Mouse (Mus musculus) spleen, postnatal 14 days (tissue): ENCODE measurements around the gene Adap1.

Experiments used
- DNase-seq, 2 experiments: peaks; one replicate each; pipeline ENCODE4 v3.0.0; 2021 to 2022; ENCODE audit warnings: low spot score in 2 of 2

Gene Adap1

DNA sequence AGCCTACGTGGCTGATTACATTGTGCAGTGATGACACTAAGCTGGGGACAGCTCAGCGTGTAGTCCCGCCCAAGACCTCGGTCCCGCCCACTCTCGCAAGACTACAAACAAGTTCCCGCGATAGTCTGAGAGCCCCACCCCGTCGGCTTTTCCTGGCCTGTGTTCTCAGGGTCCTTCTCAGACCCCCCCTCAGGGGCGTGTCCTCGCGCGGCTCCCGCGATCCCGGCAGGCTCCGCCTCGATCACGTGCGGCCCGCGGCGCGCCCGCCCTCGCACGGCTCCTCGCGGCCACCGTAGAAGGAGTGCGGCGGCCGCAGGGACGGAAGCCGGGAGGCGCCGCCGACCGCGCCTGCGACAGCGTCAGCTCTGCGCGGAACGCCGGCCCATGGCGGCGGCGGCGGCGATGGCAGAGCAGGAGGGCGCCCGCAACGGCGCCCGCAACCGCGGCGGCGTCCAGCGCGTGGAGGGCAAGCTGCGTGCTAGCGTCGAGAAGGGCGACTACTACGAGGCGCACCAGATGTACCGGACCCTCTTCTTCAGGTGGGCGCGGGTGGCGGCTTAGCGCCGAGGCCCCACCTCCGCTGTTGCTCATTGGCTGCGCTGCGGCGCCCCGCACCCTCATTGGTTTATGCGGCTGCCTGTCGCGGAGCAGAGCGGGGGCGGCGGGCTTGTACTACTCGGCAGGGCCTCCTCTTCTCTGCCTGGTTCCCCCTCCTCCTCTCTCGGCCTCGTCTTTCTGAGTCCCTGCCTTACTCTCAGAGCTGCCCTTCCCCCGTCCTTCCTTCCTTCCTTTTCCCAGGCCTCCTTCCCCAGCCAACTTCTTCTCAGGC, 73.1 kb downstream of the Adap1 start, which contains the start of gene Get4:
Get4 (plus strand) TSS at position 244 of the 829 bp plus-strand sequence.
- DNase-seq: peak; percentile 94 to 96

DNA sequence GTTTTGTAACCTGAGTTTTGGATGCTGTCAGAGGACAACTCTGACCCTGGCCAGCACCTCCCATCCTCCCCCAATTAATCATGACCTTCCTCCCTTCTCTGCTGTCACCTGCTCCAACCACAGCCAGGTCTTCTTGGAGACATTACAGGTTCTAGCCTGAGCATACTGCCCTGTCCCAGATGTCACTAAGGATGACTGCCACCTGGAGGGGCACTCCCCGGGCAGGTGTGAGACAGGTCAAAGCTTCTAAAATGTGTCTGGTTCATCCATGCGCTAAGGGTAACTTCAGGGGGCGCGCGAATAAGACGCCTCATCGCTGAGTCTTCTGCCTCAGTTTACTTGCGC, 73.7 kb downstream of the Adap1 start:
- no peak for DNase-seq

DNA sequence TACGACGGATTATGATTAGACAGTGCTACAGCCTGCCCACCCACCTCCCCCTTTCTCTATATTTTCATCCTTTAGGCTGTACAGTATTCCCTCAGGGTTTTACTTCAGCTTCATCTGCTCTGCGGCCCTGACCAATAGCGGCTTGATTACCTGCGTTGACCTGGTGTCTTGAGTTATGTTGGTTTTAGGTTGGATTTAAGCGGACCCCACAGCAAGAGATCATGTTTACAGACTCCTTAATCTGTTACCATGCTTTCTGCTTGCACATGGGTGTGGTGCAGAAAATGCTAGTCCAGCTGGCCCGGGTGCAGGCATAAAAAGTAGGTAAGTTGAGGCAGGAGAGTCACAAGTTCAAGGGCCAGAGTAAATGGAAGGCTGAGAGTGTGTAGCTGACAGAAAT, 74.1 kb downstream of the Adap1 start:
- DNase-seq: no peak

DNA sequence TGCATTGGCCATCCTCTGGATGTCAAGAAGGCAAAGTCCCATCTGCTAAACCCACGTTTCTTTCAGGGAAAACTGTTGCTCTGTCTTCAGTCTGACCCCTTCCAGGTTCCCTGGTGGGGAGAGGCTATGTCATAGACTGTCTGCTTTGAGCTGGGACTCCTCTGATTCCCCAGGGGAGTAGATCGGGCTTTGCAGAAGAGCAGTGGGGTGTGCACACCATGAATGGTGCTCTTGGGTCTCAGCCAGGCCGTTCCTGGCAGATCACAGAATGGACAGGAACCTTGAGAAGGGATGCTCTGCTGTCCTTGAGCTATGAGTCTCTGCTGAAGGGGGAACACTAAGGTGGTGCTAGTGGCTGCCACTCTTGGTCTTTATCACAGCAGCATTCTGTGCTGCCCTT, 76.6 kb downstream of the Adap1 start:
- no peak for DNase-seq

DNA sequence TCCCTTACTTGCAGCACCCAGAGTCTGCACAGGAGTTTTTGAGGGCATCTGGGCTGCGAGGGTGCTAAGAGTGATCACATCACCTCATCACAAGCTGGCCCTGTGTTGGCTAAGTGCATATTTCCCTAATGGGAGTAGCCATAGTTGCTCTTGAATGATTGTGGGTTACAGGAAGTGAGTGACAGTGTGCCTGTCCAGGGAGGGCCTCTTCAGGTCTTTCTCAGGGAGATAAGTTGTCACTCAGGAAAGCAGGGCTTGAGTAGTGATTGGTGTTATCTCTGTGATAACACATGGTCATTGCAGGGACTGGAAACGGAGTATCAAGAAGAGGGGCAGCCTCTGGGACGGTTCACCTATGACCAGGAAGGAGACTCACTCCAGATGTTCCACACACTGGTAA, 77.7 kb downstream of the Adap1 start:
- DNase-seq: no peak

DNA sequence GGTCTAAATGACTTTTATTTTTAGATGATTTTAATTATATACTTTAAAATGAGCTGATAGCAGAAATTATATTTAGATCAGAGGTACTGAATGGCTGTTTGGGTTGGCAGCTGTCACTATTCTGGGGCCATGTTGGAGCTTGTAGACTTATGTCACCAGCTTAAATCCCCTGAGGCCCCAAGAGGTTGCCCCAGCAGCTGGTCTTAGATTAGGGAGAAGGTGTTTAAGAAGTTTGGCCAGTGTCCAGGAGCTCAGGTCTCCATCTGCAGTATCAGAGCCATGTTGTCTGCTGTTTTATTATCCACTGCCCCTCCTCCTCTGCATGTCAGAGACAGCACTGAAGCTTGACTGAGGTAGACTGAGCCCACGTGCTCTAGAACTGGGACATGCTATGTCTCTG, 82.0 kb downstream of the Adap1 start:
- DNase-seq: no peak

DNA sequence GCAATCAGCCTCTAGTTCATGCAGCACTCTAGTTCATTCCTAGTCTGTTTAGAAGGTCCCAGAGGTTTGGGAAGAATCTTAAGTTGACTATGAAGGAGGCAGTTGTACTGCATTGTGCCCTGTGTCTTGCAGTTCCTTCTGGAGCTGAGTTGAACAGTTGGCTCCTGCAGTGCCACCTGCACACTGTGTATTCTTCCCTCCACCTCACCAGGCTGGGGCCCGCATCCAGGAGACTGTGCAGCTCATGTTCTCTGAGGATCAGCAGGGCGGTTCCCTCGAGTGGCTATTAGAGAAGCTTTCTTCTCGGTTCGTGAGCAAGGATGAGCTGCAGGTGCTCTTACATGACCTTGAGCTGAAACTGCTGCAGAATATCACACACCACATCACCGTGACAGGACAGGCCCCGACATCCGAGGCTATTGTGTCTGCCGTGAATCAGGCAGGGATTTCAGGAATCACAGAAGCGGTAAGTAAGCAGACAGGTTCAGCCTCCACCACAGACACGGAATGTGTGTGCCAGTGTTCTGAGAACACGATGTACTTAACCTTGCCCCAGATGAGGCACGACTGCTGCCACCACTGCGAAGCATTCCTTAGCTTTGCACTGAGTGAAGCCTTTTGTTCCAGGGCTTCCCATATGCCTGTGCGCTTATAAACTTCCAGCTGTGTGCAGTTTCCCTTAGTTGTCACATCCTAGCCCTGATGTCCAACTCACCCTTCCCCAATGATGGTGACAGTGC, 84.2 kb downstream of the Adap1 start:
- no peak for DNase-seq

DNA sequence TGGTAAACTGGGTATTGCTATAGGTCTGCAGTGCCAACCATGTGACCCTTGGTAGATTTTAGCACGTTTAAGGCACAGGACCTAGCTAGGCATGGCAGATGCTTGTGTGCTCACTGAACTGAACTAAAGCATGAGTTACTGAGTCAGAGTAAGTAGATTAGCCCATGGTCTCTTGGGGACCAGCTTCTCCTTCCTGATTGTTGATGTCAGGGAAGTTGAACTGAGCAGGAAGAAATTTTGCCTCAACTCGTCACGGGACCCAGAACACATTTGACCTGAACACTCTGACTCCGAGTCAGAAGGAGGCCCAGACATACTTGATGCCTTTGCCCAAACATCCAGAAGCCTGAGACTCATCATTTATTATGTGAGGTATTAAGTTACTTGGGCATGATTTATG, 88.0 kb downstream of the Adap1 start:
- DNase-seq: no peak

DNA sequence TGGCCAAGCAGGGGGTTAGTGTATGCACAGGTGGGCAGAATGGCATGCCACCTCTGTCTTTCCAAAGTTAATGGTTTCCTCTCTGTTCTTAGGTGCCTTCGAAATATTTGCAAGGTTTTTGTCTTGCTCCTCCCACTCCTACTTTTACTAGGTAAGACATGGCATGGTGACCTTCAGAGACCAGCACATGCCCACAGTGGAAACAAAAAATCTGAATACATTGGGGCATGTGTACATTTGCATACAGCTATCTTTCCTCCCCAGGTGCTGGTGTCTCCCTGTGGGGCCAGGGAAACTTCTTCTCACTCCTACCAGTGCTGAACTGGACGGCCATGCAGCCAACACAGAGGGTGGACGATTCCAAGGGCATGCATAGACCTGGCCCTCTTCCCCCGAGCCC, 91.0 kb downstream of the Adap1 start:
- DNase-seq: no peak

DNA sequence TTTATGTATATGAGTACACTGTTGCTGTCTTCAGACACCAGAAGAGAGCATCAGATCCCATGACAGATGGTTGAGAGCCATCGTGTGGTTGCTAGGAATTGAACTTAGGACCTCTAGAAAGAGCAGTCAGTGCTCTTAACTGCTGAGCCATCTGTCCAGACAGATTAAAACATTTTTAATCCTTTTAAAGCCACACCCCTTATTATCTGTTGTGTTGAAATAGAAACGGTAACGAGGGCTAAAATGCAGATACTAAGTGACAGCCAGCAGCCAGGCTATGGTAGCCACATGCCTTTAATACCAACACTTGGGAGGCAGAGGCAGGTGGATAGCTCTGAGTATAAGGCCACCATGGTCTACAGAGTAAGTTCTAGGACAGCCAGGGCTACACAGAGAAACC, 93.3 kb downstream of the Adap1 start:
- no peak for DNase-seq

DNA sequence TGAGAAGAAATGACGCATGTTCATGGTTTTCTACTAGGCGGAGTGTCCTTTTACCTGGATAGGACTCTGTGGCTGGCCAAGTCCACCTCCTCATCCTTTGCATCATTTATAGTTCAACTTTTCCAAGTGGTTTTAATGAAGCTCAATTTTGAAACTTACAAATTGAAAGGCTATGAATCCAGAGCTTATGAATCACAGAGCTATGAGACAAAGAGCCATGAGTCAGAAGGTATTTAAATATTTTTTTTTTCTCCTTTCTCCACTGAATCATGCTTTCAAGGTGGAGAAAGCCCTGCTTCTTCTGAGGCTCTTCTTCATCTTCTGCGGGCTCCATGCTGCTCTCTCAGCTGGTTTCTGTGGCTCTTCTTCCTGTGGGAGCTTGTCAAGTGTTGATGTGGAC, 95.7 kb downstream of the Adap1 start:
- no peak for DNase-seq

DNA sequence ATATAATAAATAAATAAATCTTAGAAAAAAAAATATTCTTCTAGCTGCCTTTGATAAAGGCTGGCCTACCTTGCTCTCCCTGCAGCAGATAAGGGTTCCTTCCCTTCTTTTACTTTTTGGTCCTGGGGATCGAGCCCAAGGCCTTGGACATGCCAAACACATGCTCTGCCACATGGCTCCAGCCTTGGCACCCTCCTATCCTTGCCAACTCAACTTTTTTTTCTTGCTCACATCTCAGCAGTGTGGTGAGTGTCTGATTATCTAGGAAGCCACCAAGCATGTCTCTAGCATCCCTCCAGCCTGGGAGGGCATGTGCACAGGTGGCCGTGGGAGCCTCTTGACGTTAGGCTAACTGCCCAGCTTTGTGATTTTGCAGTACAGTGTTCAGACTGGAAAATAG, 97.1 kb downstream of the Adap1 start:
- DNase-seq: no peak

DNA sequence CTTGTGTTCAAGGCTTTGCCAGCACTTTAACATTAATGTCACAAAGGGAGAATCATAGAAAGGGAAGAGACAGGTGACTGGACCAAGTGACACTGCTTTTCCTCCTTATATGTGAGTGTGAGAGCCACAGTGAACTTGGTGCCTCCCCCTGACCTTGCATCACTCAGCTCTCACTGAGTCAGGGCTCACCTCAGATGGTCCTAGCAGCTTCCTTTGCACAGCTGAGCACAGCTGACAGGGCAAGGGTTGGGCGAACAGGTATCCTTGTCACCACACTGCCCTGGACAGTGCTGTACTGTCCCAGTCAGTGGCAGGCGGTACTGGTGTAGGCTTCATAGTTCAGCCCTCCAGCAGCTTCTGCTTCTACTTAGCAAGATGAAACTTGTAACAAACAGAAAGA, 97.8 kb downstream of the Adap1 start:
- DNase-seq: no peak

DNA sequence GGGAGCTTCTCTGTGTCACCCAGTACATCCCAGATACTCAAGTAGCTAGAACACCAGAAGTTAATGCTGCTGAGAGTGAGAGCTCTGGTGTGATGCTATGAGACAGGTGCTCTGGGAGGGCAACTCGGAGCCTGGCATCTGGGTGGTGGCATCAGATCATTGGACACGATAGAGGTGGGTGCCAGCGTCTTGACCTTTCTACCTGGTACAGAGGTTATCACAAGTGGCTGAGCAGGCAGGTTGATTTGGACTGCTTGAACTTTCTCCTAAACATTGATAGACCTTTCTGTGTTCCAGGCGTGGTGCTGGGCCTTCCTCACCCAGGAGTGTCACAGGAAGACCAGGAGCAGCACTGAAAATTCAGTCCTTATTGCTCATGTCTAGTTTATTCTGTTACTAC, 98.2 kb downstream of the Adap1 start:
- no peak for DNase-seq

DNA sequence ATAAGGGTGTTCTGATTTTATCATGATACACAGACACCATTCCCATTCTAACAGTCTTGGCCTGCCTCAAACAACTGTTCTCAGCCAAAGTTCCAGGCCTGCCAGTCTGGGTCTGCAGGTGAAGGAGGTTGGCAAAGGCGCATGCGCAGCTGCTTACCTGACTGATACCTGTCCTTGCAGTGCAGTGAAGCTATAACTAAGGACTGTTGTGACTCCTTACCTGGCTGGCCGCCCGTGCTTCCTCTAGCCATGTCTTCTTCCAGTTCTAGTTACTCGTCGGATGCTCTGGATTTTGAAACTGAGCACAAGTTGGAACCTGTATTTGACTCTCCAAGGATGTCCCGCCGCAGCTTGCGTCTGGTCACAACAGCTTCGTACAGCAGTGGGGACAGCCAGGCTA, 102.1 kb downstream of the Adap1 start:
- no peak for DNase-seq
